Mouse (Mus musculus) kidney, embryonic 15.5 days (tissue): ENCODE data around the gene Pon1. TPM values are rescaled to one million over a fixed set of nuclear protein-coding genes. Genes with fewer than 3 reads are reported as not detected.

Source experiments
- ATAC-seq: fragments of 200-750 bp; cut with Nextera tagmentation; replicated peaks from 2 replicates; pipeline ENCODE4 v1.8.0; 2017; ENCODE audit warnings: moderate TSS enrichment; ENCODE audit not compliant: low FRiP score
- H3K27ac ChIP-seq: fragments of 300-500 bp; sonication (generic); 2 replicates; pipeline ENCODE4 v1.5.1; 2015; ENCODE audit warnings: mild to moderate bottlenecking, inconsistent platforms
- H3K27me3 ChIP-seq: fragments of 300-500 bp; sonication (generic); 2 replicates; pipeline ENCODE4 v1.6.1; 2015; ENCODE audit warnings: inconsistent platforms
- H3K36me3 ChIP-seq: fragments of 300-500 bp; sonication (generic); 2 replicates; pipeline ENCODE4 v1.6.1; 2015; ENCODE audit warnings: inconsistent platforms
- H3K4me1 ChIP-seq: fragments of 300-500 bp; sonication (generic); 2 replicates; pipeline ENCODE4 v1.6.1; 2015; ENCODE audit warnings: inconsistent platforms
- H3K4me2 ChIP-seq: fragments of 300-500 bp; sonication (generic); 2 replicates; pipeline ENCODE4 v1.6.1; 2015; ENCODE audit warnings: moderate library complexity, mild to moderate bottlenecking, inconsistent platforms
- H3K4me3 ChIP-seq: fragments of 300-500 bp; sonication (generic); replicated peaks from 2 replicates; pipeline ENCODE4 v1.5.1; 2015; ENCODE audit warnings: mild to moderate bottlenecking, inconsistent platforms
- H3K9ac ChIP-seq: fragments of 300-500 bp; sonication (generic); 2 replicates; pipeline ENCODE4 v1.6.1; 2015; ENCODE audit warnings: mild to moderate bottlenecking, inconsistent platforms
- H3K9me3 ChIP-seq: fragments of 300-500 bp; sonication (generic); replicated peaks from 2 replicates; pipeline ENCODE4 v1.6.1; 2016; ENCODE audit warnings: inconsistent platforms
- WGBS: fragments of 180-500 bp; shearing (Covaris S2); methylation state at CpG from one replicate; pipeline ENCODE4 v1.1.7; 2015; ENCODE audit warnings: mixed read lengths; 5-methylcytosine and 5-hydroxymethylcytosine counted together
- polyA plus RNA-seq: library from polyadenylated mRNA; unstranded; fragments of >200 nt; fragmentation: Nextera tagmentation; extraction: Ambion mirVana; gene quantifications from 2 replicates; pipeline ENCODE4 v1.2.1, GENCODE M21; 2015

The Pon1 gene
- polyA plus RNA-seq, 1 experiment from 2014 or later, result not detected

DNA sequence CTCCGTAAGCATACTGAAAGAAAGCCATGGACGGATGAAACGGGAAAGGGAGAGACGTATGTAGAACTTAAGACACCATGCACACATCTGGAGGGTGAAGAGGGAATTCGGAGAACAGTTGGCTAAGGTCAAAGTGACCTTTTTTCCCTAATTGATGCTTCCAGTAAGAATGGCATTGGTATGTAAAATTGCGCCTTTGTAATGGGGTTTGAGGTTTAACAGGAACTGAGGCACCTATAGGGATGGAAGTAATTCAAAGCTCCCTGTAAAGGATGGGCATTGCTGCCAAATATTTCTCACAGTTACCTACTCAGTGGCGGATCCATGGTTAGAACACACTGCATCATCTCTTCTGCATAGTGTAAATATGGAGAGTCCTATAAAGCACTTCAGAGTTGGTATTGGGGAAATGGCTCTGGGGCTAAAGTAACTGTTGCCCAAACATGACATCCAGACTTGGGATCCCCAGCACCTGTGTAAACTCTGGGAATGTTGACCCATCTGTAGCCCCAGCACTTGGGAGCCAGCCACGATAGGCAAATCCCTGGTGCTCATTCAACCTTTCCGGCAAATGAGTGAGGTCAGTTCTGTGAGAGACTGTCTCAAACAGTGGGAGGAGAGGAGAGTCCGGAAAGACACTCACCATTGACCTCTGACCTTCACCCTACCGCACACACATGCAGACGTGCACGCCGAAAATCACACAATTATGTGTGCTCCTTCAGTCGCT lies 74.4 kb downstream of the Pon1 start:
- 81% methylated on average over 15 of the region's 15 CpGs for WGBS

More for the DNA sequence above, 74.4 kb downstream of the Pon1 start:
- Histone ChIP-seq H3K4me3 (no peak overlapping the region), H3K4me1 (no peaks in the 10 kb centered on the region), H3K27ac (no peak overlapping the region), H3K4me2 (no peak overlapping the region), H3K27me3 (no peaks in the 10 kb centered on the region), H3K9me3 (no peaks in the 10 kb centered on the region), H3K36me3 (peaks cover 8% of the 10 kb centered on the region; the same call in 1 of the 2 replicates), H3K9ac (no peak overlapping the region)
- no peak for ATAC-seq

Other genes starting within 250 kb of the Pon1 start
- 12.3 and 12.8 TPM in 2 replicates for gene Pon3, start 62.3 kb upstream of the Pon1 start, polyA plus RNA-seq
- gene Pon2, start 104.5 kb upstream of the Pon1 start, polyA plus RNA-seq, result 35.0 TPM in 2 replicates
- gene Asb4, start 189.4 kb upstream of the Pon1 start, polyA plus RNA-seq, result 25.4 and 27.6 TPM in 2 replicates